24 mouse cellular contexts compared by ENCODE assay signal in genomic region chr11:118170333-118170732, GRCm38 (mm10). TPM values are rescaled to one million over a fixed set of nuclear protein-coding genes. Genes with fewer than 3 reads are reported as not detected.
A peak's percentile ranks its signal among the peaks of the same experiment; 100 is the strongest.
DNase-seq lines count a peak whose midpoint lies in the region; ATAC-seq lines count a peak whose summit lies in the region.
"Had no signal": no experiment of that assay in that cellular context is flagged by ENCODE, and none has a peak within 500 bp of the region (broad histone marks: within the 10 kb centered on the region; RNA-seq: fewer than 3 reads in every experiment).

No protein-coding gene starts in this region.

- H3K4me3 ChIP-seq in heart, embryonic 16.5 days (ENCODE audit: low read length), result no peak overlapping the region
- no peak overlapping the region for H3K4me3 ChIP-seq in midbrain, embryonic 16.5 days (ENCODE audit: low read depth, low read length)
- H3K4me3 ChIP-seq: embryonic facial prominence, embryonic 10.5 days; hindbrain, embryonic 12.5 days; kidney, embryonic 15.5 days; liver, embryonic 13.5 days; neural tube, embryonic 12.5 days had no signal

- H3K9me3 ChIP-seq in heart, embryonic 16.5 days (replicated peaks; ENCODE audit: control insufficient read depth, low read length), result no peaks in the 10 kb centered on the region
- no peaks in the 10 kb centered on the region for H3K9me3 ChIP-seq in midbrain, embryonic 16.5 days (replicated peaks; ENCODE audit: control insufficient read depth, low read length, poor library complexity, severe bottlenecking)
- H3K9me3 ChIP-seq: embryonic facial prominence, embryonic 10.5 days; hindbrain, embryonic 12.5 days; kidney, embryonic 15.5 days; liver, embryonic 13.5 days; neural tube, embryonic 12.5 days had no signal

- no peak overlapping the region for H3K9ac ChIP-seq in heart, embryonic 16.5 days (ENCODE audit: low read length)
- no peak overlapping the region for H3K9ac ChIP-seq in midbrain, embryonic 16.5 days (ENCODE audit: low read depth, low read length)
- H3K9ac ChIP-seq: hindbrain, embryonic 12.5 days; kidney, embryonic 15.5 days; liver, embryonic 13.5 days; neural tube, embryonic 12.5 days had no signal

- peak overlapping the region; percentile 79 for H3K27ac ChIP-seq in heart, embryonic 16.5 days (ENCODE audit: low read length)
- H3K27ac ChIP-seq in midbrain, embryonic 16.5 days (ENCODE audit: low read length), result no peak overlapping the region
- H3K27ac ChIP-seq: embryonic facial prominence, embryonic 10.5 days; hindbrain, embryonic 12.5 days; kidney, embryonic 15.5 days; liver, embryonic 13.5 days; neural tube, embryonic 12.5 days had no signal

- ATAC-seq in heart, embryonic 16.5 days (replicated peaks; ENCODE audit: extremely low read depth, insufficient read depth, low FRiP score), result peak; percentile 35
- ATAC-seq in midbrain, embryonic 16.5 days, result no peak
- ATAC-seq: CD4-positive, CD25-positive, alpha-beta regulatory T cell, adult 4 months; forebrain, embryonic 16.5 days had no signal

- H3K36me3 ChIP-seq in heart, embryonic 16.5 days (ENCODE audit: control insufficient read depth, insufficient read depth), result peaks cover 13% of the 10 kb centered on the region
- H3K36me3 ChIP-seq in midbrain, embryonic 16.5 days (ENCODE audit: control insufficient read depth, insufficient read depth, low read length), result peaks cover 40% of the 10 kb centered on the region

- DNase-seq in cerebellum, adult 11-12 months, result peak; percentile 61
- DNase-seq in cerebellum, postnatal 4 days (ENCODE audit: low spot score in 2 of 2), result no peak
- peak; percentile 53 for DNase-seq in brain, adult 2 months (ENCODE audit: low read depth, low spot score)
- peak; percentile 75 for DNase-seq in cerebellum, adult 9-10 months
- no peak for DNase-seq in right cerebral cortex, adult 18-20 months
- no peak for DNase-seq in layer of hippocampus, adult 9-10 months (ENCODE audit: low spot score)
- DNase-seq: adrenal gland, postnatal 14 days; gastrocnemius, postnatal 10 days; kidney, adult 11 months; kidney, postnatal 4 days; layer of hippocampus, adult 9-11 months; liver, embryonic 13.5 days; lung, adult 2 months; lung, postnatal 14 days; thymus, postnatal 14 days had no signal

- H3K4me1 ChIP-seq in heart, embryonic 16.5 days (ENCODE audit: control insufficient read depth, insufficient read depth, low read length), result peaks cover 59% of the 10 kb centered on the region
- H3K4me1 ChIP-seq in midbrain, embryonic 16.5 days (ENCODE audit: control insufficient read depth, insufficient read depth, low read length), result no peaks in the 10 kb centered on the region
- H3K4me1 ChIP-seq: liver, embryonic 13.5 days; neural tube, embryonic 12.5 days had no signal

- H3K27me3 ChIP-seq in heart, embryonic 16.5 days (ENCODE audit: control insufficient read depth, insufficient read depth, low read length), result no peaks in the 10 kb centered on the region
- no peaks in the 10 kb centered on the region for H3K27me3 ChIP-seq in midbrain, embryonic 16.5 days (ENCODE audit: control insufficient read depth, insufficient read depth, low read depth, low read length)
- H3K27me3 ChIP-seq: hindbrain, embryonic 12.5 days; kidney, embryonic 15.5 days; liver, embryonic 13.5 days; neural tube, embryonic 12.5 days had no signal

- H3K4me2 ChIP-seq in heart, embryonic 16.5 days (ENCODE audit: low read depth, low read length), result no peak overlapping the region
- no peak overlapping the region for H3K4me2 ChIP-seq in midbrain, embryonic 16.5 days (ENCODE audit: low read length)
- H3K4me2 ChIP-seq: hindbrain, embryonic 12.5 days; kidney, embryonic 15.5 days; liver, embryonic 13.5 days; midbrain, embryonic 11.5 days; neural tube, embryonic 12.5 days had no signal

- WGBS in heart, embryonic 16.5 days, result 50% methylated on average over 5 of the region's 5 CpGs
- WGBS in midbrain, embryonic 16.5 days, result 91% methylated on average over 5 of the region's 5 CpGs

RNA-seq across cellular contexts. Expression of gene Dnah17, which starts 39.9 kb away (rescaled TPM):
- 0.07 and 0.09 TPM in 2 replicates for polyA plus RNA-seq in heart, embryonic 16.5 days (2015; fragmentation: Nextera tagmentation; extraction: Ambion mirVana)
- polyA plus RNA-seq in midbrain, embryonic 16.5 days (2015; fragmentation: Nextera tagmentation; extraction: Ambion mirVana), result 0.20 and 0.35 TPM in 2 replicates

Comparison
In these comparisons a context has a peak if more than half of its experiments do, and no peak if none do; other contexts are left out.
1. DNase-seq: peak in cerebellum, adult 11-12 months (single experiment), brain, adult 2 months (single experiment) and cerebellum, adult 9-10 months (single experiment); none in cerebellum, postnatal 4 days (0 of 2), right cerebral cortex, adult 18-20 months (single experiment) and layer of hippocampus, adult 9-10 months (single experiment).